Mouse (Mus musculus) liver, postnatal 0 days (tissue): ENCODE results near the gene Hopx.

Source experiments
- CTCF ChIP-seq: sonication (generic); IDR thresholded peaks from 2 replicates; pipeline ENCODE4 v1.5.1; 2016; ENCODE audit warnings: antibody characterized with exemption, low read depth
- EP300 ChIP-seq: IDR thresholded peaks from 2 replicates; pipeline ENCODE4 v1.6.1; 2016; ENCODE audit warnings: antibody characterized with exemption, low read depth, mild to moderate bottlenecking

DNA sequence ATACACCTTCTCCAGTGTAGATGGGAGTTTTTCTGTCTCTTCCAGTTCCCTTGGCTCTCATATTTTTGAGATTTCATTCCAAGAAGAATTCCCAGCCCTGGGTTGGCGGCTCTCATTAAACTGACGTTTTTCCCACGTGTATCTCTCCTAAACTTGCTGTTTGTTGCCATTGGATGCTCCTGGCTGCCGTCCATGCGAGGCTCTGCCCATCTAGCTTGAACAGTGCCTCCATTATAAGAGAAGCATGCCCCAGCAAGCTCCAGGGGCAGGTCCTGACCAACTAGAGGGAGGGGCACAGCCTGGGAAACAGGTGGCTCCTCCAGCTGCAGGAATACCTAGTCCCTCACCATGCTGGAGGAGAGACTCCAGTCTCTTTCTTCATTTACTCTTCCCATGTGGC is 42.0 kb upstream of the Hopx start:
- TF ChIP-seq CTCF (no peak), EP300 (no peak)
